Mouse (Mus musculus) forebrain, postnatal 0 days (tissue): ENCODE measurements around the gene Rtkn2. TPM values are rescaled to one million over a fixed set of nuclear protein-coding genes. Genes with fewer than 3 reads are reported as not detected.

Source experiments
- ATAC-seq: fragments of 200-750 bp; cut with Nextera tagmentation; 2 replicates; pipeline ENCODE4 v1.8.0; 2017; ENCODE audit warnings: mild to moderate bottlenecking, moderate library complexity
- DNase-seq: peaks from one replicate; pipeline ENCODE4 v3.0.0-alpha.2; 2015
- H3K27ac ChIP-seq: fragments of 300-500 bp; sonication (generic); 2 replicates; pipeline ENCODE4 v1.5.1; 2014; ENCODE audit warnings: low read depth, mild to moderate bottlenecking, antibody characterized with exemption, low read length, moderate library complexity, mixed read lengths
- H3K27me3 ChIP-seq: fragments of 300-500 bp; sonication (generic); 2 replicates; pipeline ENCODE4 v1.6.1; 2014; ENCODE audit warnings: mild to moderate bottlenecking, low read length, mixed read lengths; ENCODE audit not compliant: insufficient read depth
- H3K36me3 ChIP-seq: fragments of 300-500 bp; sonication (generic); 2 replicates; pipeline ENCODE4 v1.6.1; 2014; ENCODE audit warnings: mild to moderate bottlenecking, moderate library complexity; ENCODE audit not compliant: insufficient read depth
- H3K4me1 ChIP-seq: fragments of 300-500 bp; sonication (generic); 2 replicates; pipeline ENCODE4 v1.6.1; 2014; ENCODE audit warnings: antibody characterized with exemption; ENCODE audit not compliant: insufficient read depth
- H3K4me2 ChIP-seq: fragments of 300-500 bp; sonication (generic); 2 replicates; pipeline ENCODE4 v1.6.1; 2014; ENCODE audit warnings: low read depth, mild to moderate bottlenecking, moderate library complexity
- H3K4me3 ChIP-seq: fragments of 300-500 bp; sonication (generic); 2 replicates; pipeline ENCODE4 v1.5.1; 2014; ENCODE audit warnings: low read depth, low read length, mixed read lengths
- H3K9ac ChIP-seq: fragments of 300-500 bp; sonication (generic); 2 replicates; pipeline ENCODE4 v1.6.1; 2014; ENCODE audit warnings: mild to moderate bottlenecking
- H3K9me3 ChIP-seq: fragments of 300-500 bp; sonication (generic); 2 replicates; pipeline ENCODE4 v1.6.1; 2016; ENCODE audit warnings: low read length
- CTCF ChIP-seq: sonication (generic); IDR thresholded peaks from 2 replicates; pipeline ENCODE4 v1.5.1; 2016; ENCODE audit warnings: antibody characterized with exemption, control low read depth, low read depth
- WGBS: fragments of 180-500 bp; shearing (Covaris S2); extraction: QIAGEN DNeasy Blood & Tissue Kit; methylation state at CpG from one replicate; pipeline ENCODE4 v1.1.7; 2014; 5-methylcytosine and 5-hydroxymethylcytosine counted together
- polyA plus RNA-seq: library from polyadenylated mRNA; unstranded; fragments of >200 nt; fragmentation: Nextera tagmentation; extraction: Ambion mirVana; gene quantifications from 2 replicates; pipeline ENCODE4 v1.2.1, GENCODE M21; 2015
- total RNA-seq: library from RNA; depleted of rRNA; stranded (reverse); fragments of >200 nt; gene quantifications from 2 replicates; pipeline ENCODE4 v1.2.3, GENCODE M21; 2014

The Rtkn2 gene
- total and polyA plus RNA-seq, 2 experiments from 2014 or later: 4.2 to 4.9 TPM

GRCm38 (mm10) chr10:68025660-68026059 lies 46.3 kb downstream of the Rtkn2 start:
- 51% methylated on average over 3 of the region's 3 CpGs for WGBS
- H3K4me3 ChIP-seq: no peak overlapping the region
- H3K9ac ChIP-seq: no peak overlapping the region
- no peak overlapping the region for H3K4me2 ChIP-seq
- no peak for TF ChIP-seq CTCF
- no peaks in the 10 kb centered on the region for H3K36me3 ChIP-seq
- ATAC-seq: no peak
- no peak for DNase-seq
- H3K9me3 ChIP-seq: no peaks in the 10 kb centered on the region
- H3K27me3 ChIP-seq: no peaks in the 10 kb centered on the region
- H3K4me1 ChIP-seq: peaks cover 4% of the 10 kb centered on the region; the same call in 1 of the 2 replicates
- no peak overlapping the region for H3K27ac ChIP-seq

- Histone ChIP-seq H3K27me3 (no peaks in the 10 kb centered on the region), H3K4me1 (peaks cover 4% of the 10 kb centered on the region; the same call in 1 of the 2 replicates), H3K4me2 (no peak overlapping the region), H3K4me3 (no peak overlapping the region), H3K36me3 (no peaks in the 10 kb centered on the region), H3K27ac (no peak overlapping the region), H3K9me3 (no peaks in the 10 kb centered on the region), H3K9ac (no peak overlapping the region)
- no peak for ATAC-seq
- no peak for TF ChIP-seq CTCF
- DNase-seq: no peak
- WGBS: 87% methylated on average over 12 of the region's 12 CpGs
Measured at GRCm38 (mm10) chr10:68028327-68029080, 49.1 kb downstream of the Rtkn2 start.

- no peaks in the 10 kb centered on the region for H3K27me3 ChIP-seq
- peaks cover 4% of the 10 kb centered on the region; the same call in 1 of the 2 replicates for H3K4me1 ChIP-seq
- H3K9me3 ChIP-seq: no peaks in the 10 kb centered on the region
- H3K27ac ChIP-seq: no peak overlapping the region
- no peaks in the 10 kb centered on the region for H3K36me3 ChIP-seq
- no peak overlapping the region for H3K4me3 ChIP-seq
- no peak overlapping the region for H3K4me2 ChIP-seq
- ATAC-seq: no peak
- TF ChIP-seq CTCF: no peak
- DNase-seq: no peak
- no peak overlapping the region for H3K9ac ChIP-seq
- WGBS: 90% methylated on average over 5 of the region's 5 CpGs
Measured at GRCm38 (mm10) chr10:68029081-68029626, 49.8 kb downstream of the Rtkn2 start.

GRCm38 (mm10) chr10:68030027-68030426 lies 50.7 kb downstream of the Rtkn2 start:
- Histone ChIP-seq H3K36me3 (no peaks in the 10 kb centered on the region), H3K27ac (no peak overlapping the region), H3K9me3 (no peaks in the 10 kb centered on the region), H3K4me2 (no peak overlapping the region), H3K9ac (no peak overlapping the region), H3K4me3 (no peak overlapping the region), H3K4me1 (peaks cover 4% of the 10 kb centered on the region; the same call in 1 of the 2 replicates), H3K27me3 (no peaks in the 10 kb centered on the region)
- no peak for ATAC-seq
- no peak for DNase-seq
- 74% methylated on average over 6 of the region's 6 CpGs for WGBS
- TF ChIP-seq CTCF: no peak

- H3K36me3 ChIP-seq: no peaks in the 10 kb centered on the region
- no peaks in the 10 kb centered on the region for H3K9me3 ChIP-seq
- TF ChIP-seq CTCF: no peak
- ATAC-seq (no peak), DNase-seq (no peak)
- H3K4me3 ChIP-seq: no peak overlapping the region
- no peak overlapping the region for H3K9ac ChIP-seq
- H3K4me2 ChIP-seq: no peak overlapping the region
- H3K27ac ChIP-seq: no peak overlapping the region
- WGBS: 94% methylated on average over 20 of the region's 20 CpGs
- no peaks in the 10 kb centered on the region for H3K27me3 ChIP-seq
- H3K4me1 ChIP-seq: peaks cover 5% of the 10 kb centered on the region; the same call in 1 of the 2 replicates
Measured at GRCm38 (mm10) chr10:68035707-68036367, 56.5 kb downstream of the Rtkn2 start.

DNA sequence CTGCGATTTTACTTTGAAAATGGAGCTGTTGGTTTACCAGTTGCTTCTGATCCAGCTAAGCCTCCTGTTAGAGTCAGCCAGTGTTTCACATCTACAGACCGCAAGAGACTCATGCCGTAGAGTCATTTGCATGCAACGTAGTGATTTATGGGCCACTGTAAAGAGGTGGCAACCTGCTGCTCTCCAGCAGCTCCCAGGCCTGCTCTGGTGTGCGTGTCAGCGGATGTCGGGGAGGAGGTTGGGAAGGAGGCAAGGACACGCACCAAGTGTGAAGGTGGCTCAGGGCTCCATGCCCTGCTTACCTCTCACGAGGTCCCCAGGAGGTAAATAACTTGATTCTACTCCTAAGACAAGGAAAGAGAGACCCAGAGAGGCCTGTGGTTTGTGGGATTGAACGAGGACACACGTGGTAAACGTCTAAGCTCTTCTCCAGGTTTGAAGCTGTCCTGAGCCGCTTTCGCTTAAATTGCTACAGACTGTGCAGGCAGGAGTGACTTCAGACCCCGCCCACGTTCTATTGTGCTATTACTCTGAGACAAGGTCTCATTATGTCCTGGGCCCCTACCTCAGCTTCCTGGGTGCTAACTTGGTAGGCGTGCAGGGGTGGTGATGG lies 57.1 kb downstream of the Rtkn2 start:
- Histone ChIP-seq H3K9me3 (no peaks in the 10 kb centered on the region), H3K4me1 (peaks cover 5% of the 10 kb centered on the region; the same call in 1 of the 2 replicates), H3K9ac (no peak overlapping the region), H3K36me3 (no peaks in the 10 kb centered on the region), H3K27me3 (no peaks in the 10 kb centered on the region), H3K4me2 (no peak overlapping the region), H3K27ac (no peak overlapping the region), H3K4me3 (no peak overlapping the region)
- no peak for ATAC-seq
- TF ChIP-seq CTCF: no peak
- DNase-seq: no peak
- WGBS: 95% methylated on average over 17 of the region's 17 CpGs
